Mouse (Mus musculus): ENCODE measurements at regions not wholly inside any gene's neighbourhood (a gene's known extent, or its start where the extent isn't known, plus 50 kb on each side); places are given as distances from the start of the nearest gene placed in this dataset.
"Not testable (repeated sequence)": the region's sequence is repeated elsewhere in the genome, so short reads cannot be mapped to it uniquely, and the experiment has no call there.

DNA sequence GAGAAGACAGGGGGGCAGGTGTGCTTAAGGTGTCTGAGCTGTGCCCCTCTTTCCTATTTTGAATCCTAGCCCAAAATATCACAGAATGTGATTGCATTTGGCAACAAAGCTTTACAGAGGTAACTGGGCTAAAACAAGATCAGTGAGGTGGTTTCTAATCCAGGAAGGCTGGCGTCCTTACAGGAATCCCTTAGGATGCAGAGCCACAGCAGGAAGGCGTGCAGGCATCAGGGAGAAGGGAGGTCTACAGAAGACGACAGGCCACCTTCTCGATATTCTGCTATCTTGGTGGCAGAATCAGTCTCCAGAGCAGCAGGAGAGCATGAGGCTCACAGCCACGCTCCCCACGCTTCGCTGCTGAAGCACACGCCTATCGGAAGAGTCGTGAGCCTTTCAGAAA lies 189.6 kb upstream of the Serp2 start:
- DNase-seq = no peak

GRCm38 (mm10) chr14:76744674-76745433 lies 188.2 kb upstream of the Serp2 start:
- DNase-seq = no peak

DNA sequence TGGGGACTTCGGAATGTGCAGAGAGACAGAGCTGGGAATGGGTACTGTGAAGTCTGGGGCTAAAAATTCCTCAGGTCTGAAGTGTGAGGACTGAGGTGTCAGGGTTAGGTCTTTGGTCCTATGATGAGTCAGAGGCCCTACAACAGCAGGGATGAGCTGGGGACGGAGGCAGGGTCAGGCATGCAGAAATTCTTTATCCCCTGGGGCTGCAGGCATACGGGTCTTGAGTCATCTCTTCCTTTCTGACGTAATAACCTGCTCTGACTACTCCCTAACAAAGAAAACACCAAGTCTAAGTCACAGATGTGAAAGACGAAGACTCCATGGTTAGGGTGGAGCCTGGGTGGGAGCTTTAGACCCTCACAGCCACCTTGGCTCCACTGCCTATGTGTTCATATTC lies 185.6 kb upstream of the Serp2 start:
- no peak for DNase-seq

DNA sequence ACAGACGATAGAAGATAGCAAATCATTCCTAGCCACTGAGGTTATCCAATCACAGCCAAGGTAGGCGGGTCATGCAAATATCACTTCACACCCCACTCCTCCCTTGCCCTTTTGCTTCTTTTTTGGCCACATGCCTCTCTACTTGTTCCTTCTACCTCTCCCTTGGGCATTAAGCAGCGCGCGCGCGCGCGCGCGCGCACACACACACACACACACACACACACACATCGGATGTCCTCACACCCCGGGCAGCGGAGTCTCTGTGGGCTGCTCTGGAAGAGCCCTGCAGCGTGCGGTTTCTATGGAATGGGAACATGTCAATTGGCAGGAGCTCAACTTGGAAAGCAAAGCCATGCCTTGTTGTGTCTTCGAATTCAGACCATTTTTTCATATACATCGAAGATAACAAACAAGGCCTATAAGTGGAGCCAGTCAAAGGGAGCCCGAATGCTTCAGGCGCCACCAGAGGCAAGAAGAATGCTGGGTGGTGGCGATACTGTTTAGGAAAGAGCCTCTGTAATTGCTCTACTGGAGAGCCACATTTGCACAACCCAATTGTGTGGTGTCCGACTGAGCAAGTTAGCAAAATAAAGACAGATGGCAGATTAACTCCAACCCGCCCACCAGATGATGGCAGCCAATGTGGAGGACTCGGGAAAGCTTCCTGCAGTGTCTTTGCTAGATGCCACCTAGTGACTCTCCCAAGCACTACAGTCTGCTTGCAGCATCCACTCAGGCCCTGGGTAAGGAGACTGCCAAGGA lies 183.3 kb upstream of the Serp2 start:
- DNase-seq = peak; percentile 65

DNA sequence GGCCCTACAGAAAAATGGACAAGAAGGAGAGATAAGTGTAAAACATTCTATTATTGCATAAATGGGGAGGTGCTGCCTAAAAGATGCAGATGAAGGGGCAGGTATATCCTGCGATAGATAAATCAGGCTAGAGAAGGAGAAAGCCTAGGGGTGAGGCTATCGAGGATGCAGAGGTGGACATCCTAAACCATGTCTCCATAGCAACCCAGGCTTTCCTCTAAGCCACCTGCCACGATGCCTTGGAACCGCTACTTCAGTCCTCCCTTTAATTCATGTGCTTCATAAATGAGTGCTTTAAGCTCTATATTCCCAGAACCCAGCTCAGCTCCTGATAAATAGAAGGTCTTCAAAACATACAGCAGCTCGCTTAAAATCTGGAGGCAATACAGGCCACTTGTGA lies 179.3 kb upstream of the Serp2 start:
- no peak for DNase-seq

- DNase-seq = no peak
These were observed 178.4 kb upstream of the Serp2 start for GRCm38 (mm10) chr14:76735107-76735506.

GRCm38 (mm10) chr14:76733258-76733823 lies 176.7 kb upstream of the Serp2 start:
- no peak for DNase-seq

GRCm38 (mm10) chr14:76731096-76731986 lies 174.7 kb upstream of the Serp2 start:
- no peak for DNase-seq

- DNase-seq = no peak
These were observed 169.2 kb upstream of the Serp2 start for GRCm38 (mm10) chr14:76725844-76726243.

DNA sequence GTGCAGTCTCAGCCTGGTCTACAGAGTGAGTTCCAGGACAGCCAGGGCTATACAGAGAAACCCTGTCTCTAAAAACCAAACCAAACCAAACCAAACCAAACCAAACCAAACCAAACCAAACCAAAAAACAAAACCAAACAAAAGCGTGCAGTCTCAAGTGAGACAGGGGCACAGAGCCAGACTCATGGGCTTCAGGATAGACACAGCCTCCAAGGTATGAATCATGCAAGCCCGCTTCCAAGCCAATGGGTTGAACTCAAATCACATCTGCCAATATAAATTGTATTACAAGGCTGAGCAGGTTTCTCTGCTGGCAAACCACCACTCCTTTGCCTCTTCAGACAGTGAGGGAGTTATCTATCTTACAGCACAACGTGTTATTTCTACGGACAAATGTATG lies 168.5 kb upstream of the Serp2 start:
- not testable (repeated sequence) for DNase-seq

GRCm38 (mm10) chr14:76724826-76725225 lies 168.1 kb upstream of the Serp2 start:
- no peak for DNase-seq

DNA sequence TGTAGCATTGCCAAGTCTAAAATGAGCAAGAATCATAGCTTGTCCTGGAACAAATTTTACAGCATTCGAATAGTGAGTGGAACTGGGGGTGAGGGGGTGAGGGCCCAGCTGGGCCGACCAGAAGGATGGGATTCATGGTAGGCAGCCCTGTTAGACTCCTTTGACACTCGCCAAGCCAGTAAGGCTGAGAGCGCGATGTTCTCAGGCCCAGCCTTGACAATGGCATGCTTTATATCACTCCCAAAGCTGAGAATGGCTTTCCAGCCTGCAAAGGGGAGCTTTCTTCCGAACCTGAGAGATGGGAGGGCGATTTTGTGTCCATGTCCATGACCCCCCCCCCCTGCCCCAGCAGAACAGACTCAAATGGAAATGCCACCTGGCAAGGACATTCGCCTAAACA lies 167.7 kb upstream of the Serp2 start:
- no peak for DNase-seq

DNA sequence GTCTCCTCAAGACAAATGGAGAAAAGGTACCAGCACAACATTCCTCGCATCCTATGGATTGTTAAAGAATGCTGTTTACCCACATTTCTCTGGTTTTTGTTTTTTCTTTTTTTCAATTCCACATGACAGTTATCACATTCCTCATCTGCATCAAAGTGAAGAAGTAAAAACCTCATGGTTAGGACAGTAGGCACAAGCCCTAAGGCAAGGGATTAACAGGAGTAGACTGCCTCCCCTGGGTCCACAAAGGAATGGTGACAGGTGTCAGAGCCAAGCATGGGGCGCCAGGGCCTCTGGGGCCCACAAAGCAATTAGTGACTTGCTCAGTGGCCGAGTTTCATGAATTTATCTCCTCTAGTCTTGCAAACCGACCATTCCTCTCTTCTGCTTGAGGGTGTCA lies 166.9 kb upstream of the Serp2 start:
- no peak for DNase-seq

GRCm38 (mm10) chr14:76722297-76722696 lies 165.6 kb upstream of the Serp2 start:
- no peak for DNase-seq

GRCm38 (mm10) chr14:76721751-76722150 lies 165.1 kb upstream of the Serp2 start:
- no peak for DNase-seq

DNA sequence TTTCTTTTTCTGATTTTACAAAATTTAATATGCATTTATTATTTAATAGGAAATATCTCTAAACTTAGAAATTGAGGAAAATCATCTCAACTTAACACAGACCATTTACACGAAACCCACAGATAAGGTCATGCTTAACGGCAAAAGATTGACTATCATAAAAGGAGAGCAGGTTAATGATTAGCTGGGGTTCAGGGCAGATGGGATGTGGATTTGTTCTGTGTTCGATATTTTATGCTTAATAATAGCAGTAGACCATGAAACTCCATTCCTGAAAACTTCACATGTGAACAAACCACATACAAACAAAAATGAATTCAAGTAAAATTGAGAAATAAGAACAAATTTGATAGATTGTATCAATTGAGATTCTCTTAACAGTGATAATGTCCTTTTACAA lies 160.4 kb upstream of the Serp2 start:
- no peak for DNase-seq

DNA sequence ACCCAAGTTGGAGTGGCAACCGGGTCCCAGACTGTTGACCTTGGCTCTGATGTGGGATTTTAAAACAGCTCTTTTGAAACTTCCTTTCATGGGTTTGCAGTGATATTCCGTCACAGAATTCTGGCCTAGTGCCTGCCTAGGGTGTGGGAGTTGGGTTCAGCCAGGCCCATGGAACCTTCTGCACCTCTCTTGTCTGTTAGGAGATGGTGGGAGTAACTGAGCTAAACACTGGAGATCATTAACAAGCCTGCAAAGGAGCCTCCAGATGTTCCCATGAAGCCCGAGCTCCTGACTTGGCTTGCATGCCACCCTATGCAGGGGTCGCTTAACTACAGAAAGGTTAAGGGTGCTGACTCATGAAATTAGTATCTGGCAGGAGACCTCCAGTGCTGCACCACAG lies 158.0 kb upstream of the Serp2 start:
- DNase-seq = peak; percentile 56

- DNase-seq = peak; percentile 41
These were observed 157.3 kb upstream of the Serp2 start for GRCm38 (mm10) chr14:76713946-76714345.

- no peak for DNase-seq
These were observed 152.0 kb upstream of the Serp2 start for GRCm38 (mm10) chr14:76708728-76709127.

- no peak for DNase-seq
These were observed 146.7 kb upstream of the Serp2 start for GRCm38 (mm10) chr14:76703373-76703764.

DNA sequence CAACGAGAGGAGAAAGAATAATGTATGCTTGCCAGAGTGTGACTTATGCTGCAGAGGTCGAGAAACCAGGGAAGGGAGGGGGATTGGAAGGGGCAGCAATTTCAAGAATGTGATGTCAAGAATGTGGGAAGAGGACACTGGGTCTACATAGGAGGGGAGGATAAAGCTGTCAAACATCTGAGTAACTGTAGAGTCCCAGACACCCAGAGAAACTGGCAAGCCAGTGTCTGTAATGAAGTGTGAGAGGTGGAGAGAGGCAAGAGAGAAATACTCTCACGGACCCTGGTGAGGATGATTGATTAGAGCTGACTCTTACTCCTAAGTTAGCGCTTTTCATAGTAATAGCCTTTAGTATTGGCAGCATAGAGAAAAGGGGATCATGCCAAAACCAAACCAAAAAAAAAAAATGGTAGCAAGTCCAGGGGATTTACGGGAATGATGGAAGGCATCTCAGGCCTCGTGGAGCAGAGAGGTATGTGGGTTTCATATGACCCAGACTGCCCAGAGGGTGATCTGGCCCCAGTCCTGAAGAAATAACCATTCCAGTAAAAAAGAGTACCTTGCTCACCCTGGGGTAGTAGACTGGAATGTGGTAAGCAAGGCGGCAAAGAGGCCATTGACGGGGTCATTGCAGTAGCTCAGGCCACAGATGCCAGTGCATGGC lies 146.2 kb upstream of the Serp2 start:
- DNase-seq = no peak

GRCm38 (mm10) chr14:76701911-76702708 lies 145.4 kb upstream of the Serp2 start:
- DNase-seq = no peak
